Mouse (Mus musculus): ENCODE measurements around the gene Clcn7.

Clcn7 gene

GRCm38 (mm10) chr17:25133275-25133698, at the start of gene Clcn7:
TSS of gene Clcn7 (plus strand) at chr17:25133391.
- in situ Hi-C loops (cut with MboI; ENCODE audit: low pct_unique_long_range_greater_than_20kb in 1 of 2, low sequenced_read_pairs in 2 of 2, unreplicated experiment in 1 of 2), result no loop called here

DNA sequence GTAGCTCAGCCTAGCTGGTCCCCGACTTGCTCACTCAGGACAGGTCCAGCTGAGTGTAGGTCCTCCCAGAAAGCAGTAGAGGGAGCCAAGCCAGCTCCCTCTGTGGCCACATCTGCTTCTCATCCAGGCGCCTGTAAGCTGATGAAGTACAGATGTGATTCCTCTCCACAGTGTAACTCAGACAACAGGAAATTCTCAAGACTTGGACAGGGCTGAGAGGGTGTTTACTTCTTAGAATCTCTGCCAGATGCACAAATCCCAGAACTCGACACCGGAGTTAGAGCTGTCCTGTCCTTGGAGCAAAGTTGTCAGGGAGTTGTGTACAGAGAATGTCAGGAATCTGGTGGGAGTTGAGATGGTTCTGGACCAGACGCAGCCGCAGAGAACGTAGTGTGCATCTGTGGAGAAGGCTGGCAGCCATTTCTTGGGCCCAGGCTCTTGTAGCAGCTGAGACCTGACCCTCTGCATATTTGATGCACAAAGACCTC, 49.7 kb upstream of the Clcn7 start, which contains the start of gene Tmem204:
Gene Tmem204, minus strand, starts transcription at position 148 of the 488 bp plus-strand sequence.
- in situ Hi-C loops (cut with MboI; ENCODE audit: low pct_unique_long_range_greater_than_20kb in 1 of 2, low sequenced_read_pairs in 2 of 2, unreplicated experiment in 1 of 2), result no loop called here

DNA sequence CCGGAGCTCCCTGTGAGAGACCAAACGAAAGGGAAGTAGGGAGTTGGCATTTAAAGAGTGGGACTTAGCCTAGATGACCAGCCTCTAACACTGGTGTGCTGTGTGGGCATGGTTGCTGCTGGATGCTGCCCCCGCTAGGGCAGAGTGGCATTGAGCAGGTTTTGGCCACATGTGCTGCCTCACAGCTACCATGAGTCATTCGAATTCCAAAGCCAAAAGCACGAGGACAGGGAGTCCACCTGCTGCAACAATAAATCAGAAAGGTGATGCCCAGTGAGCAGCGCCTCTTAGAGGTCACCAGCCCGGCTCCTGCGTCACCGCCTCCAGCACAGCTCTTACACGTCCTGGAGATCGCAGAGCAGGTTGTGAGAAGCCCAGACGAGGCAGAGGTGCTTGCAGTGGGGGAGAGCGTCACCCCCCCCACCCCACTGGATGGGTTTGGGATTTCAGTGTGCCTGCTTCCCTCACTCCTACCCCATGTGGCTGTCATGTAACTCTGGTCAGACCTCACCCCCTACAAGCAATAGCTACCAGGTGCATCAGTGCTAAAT, 48.3 kb upstream of the Clcn7 start:
- in situ Hi-C loops (cut with MboI; ENCODE audit: low pct_unique_long_range_greater_than_20kb in 1 of 2, low sequenced_read_pairs in 2 of 2, unreplicated experiment in 1 of 2), result no loop called here

- in situ Hi-C loops (cut with MboI; ENCODE audit: low pct_unique_long_range_greater_than_20kb in 1 of 2, low sequenced_read_pairs in 2 of 2, unreplicated experiment in 1 of 2), result no loop called here
Measured at GRCm38 (mm10) chr17:25086724-25087123, 46.5 kb upstream of the Clcn7 start.

GRCm38 (mm10) chr17:25089158-25089557, 44.0 kb upstream of the Clcn7 start:
- in situ Hi-C loops (cut with MboI; ENCODE audit: low pct_unique_long_range_greater_than_20kb in 1 of 2, low sequenced_read_pairs in 2 of 2, unreplicated experiment in 1 of 2), result no loop called here

DNA sequence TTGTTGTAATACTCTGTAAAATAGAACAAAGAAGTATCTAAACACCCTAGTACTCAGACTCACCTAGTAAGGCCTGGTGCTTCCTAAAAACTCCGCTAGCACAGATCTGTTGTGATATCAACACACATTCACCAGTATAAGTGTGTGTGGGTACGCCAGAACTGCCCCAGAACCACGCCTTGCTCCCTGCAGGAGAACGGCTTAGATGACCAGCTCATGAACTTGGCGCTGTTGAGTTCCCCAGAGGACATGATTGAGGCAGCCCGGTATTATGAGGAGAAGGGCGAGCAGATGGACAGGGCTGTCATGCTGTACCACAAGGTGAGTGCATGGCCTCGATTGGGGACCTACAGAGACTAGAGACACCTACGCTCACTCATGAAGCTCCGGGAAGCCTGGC, 42.7 kb upstream of the Clcn7 start:
- in situ Hi-C loops (cut with MboI; ENCODE audit: low pct_unique_long_range_greater_than_20kb in 1 of 2, low sequenced_read_pairs in 2 of 2, unreplicated experiment in 1 of 2), result no loop called here

DNA sequence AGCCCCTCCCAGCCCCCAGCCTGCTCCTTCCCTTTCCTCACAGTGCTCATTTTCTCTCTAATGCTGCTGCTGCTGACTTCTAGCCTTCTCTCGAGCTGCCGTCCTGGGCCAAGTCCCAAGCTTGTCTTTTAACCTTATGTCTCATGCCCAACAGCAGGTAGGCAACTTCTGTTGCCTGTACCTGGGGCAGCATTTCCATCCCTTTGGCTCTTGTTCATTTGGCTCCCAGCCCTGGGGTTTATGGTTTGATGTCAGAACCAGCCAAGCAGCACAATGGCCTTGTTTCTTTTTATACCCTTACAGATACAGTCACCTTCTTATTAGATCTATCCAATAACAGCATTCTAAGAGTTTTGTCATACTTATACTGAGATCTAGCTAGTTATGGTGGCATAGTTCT, 37.0 kb upstream of the Clcn7 start:
- in situ Hi-C loops (cut with MboI; ENCODE audit: low pct_unique_long_range_greater_than_20kb in 1 of 2, low sequenced_read_pairs in 2 of 2, unreplicated experiment in 1 of 2), result no loop called here

- in situ Hi-C loops (cut with MboI; ENCODE audit: low pct_unique_long_range_greater_than_20kb in 1 of 2, low sequenced_read_pairs in 2 of 2, unreplicated experiment in 1 of 2), result no loop called here
Measured at GRCm38 (mm10) chr17:25100052-25100451, 33.1 kb upstream of the Clcn7 start.

DNA sequence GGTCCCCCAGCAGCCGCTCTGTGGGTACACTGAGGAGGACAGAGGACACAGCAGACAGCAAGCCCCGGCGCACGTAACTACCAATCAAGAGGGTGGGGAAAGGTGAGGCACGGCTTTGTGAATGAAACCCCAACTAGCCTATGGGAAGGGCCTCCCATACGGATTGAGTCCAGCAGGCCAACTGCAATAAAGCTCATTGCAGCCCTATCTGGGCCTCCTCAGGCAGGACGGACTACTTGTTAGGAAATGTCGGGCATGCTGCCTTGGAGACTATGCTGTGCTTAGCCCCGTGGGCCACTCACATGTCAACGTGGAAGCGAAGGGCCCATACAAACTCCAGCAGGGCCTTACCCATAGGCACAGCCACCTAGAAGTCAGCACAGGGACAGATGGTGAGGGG, 31.9 kb upstream of the Clcn7 start:
- in situ Hi-C loops (cut with MboI; ENCODE audit: low pct_unique_long_range_greater_than_20kb in 1 of 2, low sequenced_read_pairs in 2 of 2, unreplicated experiment in 1 of 2), result no loop called here

- in situ Hi-C loops (cut with MboI; ENCODE audit: low pct_unique_long_range_greater_than_20kb in 1 of 2, low sequenced_read_pairs in 2 of 2, unreplicated experiment in 1 of 2), result no loop called here
Measured at GRCm38 (mm10) chr17:25107786-25108185, 25.4 kb upstream of the Clcn7 start.

- in situ Hi-C loops (cut with MboI; ENCODE audit: low pct_unique_long_range_greater_than_20kb in 1 of 2, low sequenced_read_pairs in 2 of 2, unreplicated experiment in 1 of 2), result no loop called here
Measured at GRCm38 (mm10) chr17:25109578-25109977, 23.6 kb upstream of the Clcn7 start.

DNA sequence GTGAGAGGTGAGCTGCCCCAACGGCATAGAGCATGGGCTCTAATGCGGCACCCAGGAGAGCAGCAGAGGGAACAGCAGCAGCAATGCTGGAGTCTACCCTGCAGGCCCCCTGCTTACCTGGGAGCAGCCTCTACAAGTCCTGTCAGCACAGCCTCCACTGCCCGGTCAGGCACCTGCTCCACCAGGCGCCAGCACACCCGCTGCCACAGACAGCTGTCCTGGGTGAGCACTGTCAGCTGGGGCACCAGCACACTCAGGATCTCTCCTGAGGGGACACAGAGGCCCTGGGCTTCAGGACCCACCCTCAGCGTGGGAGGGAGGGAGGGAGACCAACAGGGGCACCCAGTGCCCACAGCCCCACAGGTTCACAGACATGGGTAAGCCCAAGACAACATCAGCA, 22.6 kb upstream of the Clcn7 start:
- in situ Hi-C loops (cut with MboI; ENCODE audit: low pct_unique_long_range_greater_than_20kb in 1 of 2, low sequenced_read_pairs in 2 of 2, unreplicated experiment in 1 of 2), result no loop called here

DNA sequence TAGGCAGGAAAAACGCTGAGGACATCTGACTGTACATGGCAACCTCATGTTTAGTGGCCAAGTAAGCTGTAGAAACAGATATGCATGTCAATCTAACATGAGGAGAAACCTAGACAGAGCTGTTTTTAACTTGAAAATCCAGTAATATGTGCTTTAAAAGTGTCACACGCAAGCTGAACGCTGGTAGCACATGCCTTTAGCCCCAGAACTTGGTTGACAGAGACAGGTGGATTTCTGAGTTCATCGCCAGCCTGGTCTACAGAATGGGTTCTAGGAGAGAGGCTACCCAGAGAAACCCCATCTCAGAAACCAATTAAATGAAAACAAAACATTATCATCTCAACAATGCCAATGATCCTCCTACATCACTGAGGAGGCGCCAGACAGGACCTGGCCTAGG, 22.0 kb upstream of the Clcn7 start:
- in situ Hi-C loops (cut with MboI; ENCODE audit: low pct_unique_long_range_greater_than_20kb in 1 of 2, low sequenced_read_pairs in 2 of 2, unreplicated experiment in 1 of 2), result no loop called here

DNA sequence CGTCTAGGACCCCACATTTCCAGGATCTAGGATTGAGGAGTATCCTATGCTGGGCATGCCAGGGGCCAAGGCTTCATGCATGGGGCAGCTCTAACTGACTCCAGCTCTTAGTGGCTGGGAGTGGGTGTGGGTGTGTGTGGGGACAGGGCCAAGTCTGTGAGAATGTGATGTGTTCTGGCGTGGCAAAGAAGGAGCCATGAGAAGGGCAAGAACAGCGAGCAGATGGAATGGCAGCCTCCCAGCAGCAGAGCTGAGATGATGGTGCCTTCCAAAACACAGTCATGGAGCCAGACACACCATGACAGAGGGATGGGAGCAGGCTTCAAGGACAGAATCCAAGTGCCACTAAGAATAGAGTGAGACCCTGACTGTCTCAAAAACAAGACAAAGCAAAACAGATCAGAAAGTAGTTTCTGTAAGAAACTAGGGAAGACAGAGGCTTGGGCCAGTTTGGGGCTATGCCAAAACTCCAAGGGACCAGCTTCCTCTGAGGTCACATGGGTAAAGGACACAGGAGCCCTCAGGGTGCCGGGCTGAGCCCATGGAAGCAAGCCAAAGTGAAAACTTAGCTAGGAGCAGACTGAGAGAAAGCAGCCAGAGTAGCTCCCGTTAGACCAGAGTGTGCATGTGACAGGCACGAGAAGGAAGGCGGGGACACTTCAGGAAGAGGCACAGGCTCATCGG, 21.3 kb upstream of the Clcn7 start:
- in situ Hi-C loops (cut with MboI; ENCODE audit: low pct_unique_long_range_greater_than_20kb in 1 of 2, low sequenced_read_pairs in 2 of 2, unreplicated experiment in 1 of 2), result no loop called here

DNA sequence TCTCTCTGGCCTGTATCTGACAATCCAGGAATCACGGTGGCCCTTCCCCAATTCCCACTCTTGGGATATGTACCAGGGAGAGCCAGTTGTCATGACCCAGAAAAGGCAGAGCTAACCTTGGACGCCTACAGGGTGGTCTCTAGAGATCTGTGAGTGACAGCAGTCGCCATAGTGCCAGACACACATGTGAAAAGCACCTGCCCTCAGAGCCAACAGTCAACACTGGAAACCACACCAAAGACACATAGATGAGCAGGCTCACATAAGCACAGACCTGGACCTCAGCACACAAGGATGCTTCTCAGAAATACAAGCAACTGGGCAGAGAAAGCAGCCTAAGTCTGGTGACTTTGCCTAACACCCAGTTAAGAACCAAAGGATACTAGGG, 20.8 kb upstream of the Clcn7 start:
- in situ Hi-C loops (cut with MboI; ENCODE audit: low pct_unique_long_range_greater_than_20kb in 1 of 2, low sequenced_read_pairs in 2 of 2, unreplicated experiment in 1 of 2), result no loop called here

DNA sequence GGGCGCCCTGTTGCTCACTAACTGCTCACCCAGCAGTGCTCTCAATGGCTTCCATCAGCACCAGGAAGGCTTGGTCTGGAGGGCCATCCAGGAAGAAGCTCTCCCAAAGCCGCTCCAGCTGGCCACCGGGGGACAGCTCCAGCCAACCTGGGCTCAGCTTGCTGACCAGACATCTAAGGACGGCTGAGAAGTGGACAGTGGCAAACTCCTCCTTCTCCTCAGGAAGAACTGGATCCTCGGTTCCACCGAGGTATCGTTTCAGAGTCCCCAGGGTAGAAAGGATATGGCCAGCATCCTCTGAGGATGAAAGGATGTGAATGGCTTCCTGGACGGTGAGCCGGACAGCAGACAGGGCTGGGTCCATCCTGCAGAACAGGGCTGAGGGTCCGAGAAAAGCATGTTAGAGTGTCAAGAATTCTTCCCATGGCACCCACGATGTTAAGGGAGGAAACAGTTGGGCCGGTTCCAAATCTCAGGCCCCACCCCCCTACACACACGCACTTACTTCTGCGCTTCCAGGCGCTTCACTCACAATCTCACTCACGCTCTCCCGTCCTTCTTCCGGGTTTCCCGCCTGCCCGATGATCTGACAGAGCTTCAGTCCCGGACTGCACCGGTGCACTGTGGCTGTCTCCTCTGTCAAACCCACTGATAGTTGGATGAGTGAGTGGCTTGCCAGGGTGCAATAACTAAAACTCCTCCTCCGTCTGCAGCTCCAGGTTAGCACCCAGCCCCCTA, 18.1 kb upstream of the Clcn7 start:
- in situ Hi-C loops (cut with MboI; ENCODE audit: low pct_unique_long_range_greater_than_20kb in 1 of 2, low sequenced_read_pairs in 2 of 2, unreplicated experiment in 1 of 2), result no loop called here

- in situ Hi-C loops (cut with MboI; ENCODE audit: low pct_unique_long_range_greater_than_20kb in 1 of 2, low sequenced_read_pairs in 2 of 2, unreplicated experiment in 1 of 2), result no loop called here
Measured at GRCm38 (mm10) chr17:25115664-25116432, 17.3 kb upstream of the Clcn7 start, which contains the start of gene Telo2. TSS of gene Telo2 (minus strand) at chr17:25115967.

DNA sequence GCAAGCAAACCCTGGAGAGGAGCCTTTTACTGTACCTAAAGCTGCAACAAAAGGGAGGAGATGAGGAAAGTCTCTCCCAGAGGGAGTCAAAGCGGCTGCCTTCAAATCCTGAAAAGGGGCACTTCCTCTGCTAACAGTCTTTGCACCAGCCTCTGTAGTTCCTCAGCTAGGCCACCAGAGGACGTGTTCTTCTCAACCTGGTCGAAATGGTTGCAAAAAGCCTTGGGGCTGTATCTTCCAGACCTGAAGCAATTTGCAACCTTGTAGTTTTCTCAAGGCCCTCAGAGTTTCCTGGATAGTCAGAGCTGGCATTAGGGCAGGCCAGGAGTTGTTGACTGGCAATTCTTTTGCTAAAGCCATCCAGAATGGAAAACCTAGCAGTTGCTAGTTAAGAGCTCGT, 15.9 kb upstream of the Clcn7 start:
- in situ Hi-C loops (cut with MboI; ENCODE audit: low pct_unique_long_range_greater_than_20kb in 1 of 2, low sequenced_read_pairs in 2 of 2, unreplicated experiment in 1 of 2), result no loop called here

DNA sequence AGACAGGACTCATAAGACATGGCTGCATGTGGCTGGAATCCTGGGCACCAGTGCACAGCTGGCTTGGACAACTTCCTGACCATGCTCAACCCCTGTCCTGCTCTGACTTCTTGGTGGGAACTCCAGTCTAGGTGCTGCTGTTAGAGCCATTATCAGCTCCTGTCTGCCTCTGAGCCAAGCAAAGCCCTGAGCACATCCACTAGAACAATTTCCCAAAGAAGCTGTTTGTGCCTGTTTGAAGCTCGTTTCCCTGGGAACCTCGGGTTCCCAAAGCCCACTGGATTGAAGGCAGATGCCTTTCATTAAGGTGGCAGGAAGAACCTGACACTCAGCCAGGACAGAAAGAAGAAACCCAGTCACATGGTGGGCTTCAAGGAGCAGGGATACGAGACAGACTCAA, 12.8 kb upstream of the Clcn7 start, which contains the start of gene Ptx4:
Gene Ptx4, plus strand, starts transcription at position 355 of the 400 bp plus-strand sequence.
- in situ Hi-C loops (cut with MboI; ENCODE audit: low pct_unique_long_range_greater_than_20kb in 1 of 2, low sequenced_read_pairs in 2 of 2, unreplicated experiment in 1 of 2), result no loop called here
